Mouse (Mus musculus) cerebellum, postnatal 36 days (tissue): Measurements from ENCODE around the gene Rasd1.

Source experiments
- DNase-seq, 2 experiments: peaks; one replicate each; pipeline ENCODE4 v3.0.0; 2021 to 2022; ENCODE audit warnings: mixed read lengths in 2 of 2

Gene Rasd1

DNA sequence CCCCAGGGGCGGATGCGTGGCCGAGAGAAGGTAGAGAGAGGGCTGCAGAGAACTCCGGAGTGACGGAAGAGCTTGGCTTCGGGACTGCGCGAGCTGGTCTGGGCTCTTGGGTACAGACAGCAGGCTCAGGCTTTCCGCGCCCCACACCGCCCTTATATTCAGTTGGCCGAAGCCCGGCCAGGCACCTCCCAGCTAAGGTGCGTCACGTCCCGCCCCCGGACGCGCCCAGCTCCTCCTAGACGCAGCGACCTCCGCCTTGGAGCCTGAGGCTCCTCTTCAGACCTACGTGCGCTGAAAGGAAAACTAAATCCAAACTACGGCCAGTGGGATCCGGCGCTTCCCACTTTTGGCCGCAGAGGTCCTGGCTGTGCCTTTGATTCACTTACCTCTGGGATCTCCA lies at the start of gene Rasd1:
Gene Rasd1, minus strand, starts transcription at position 127 of the 400 bp plus-strand sequence.
- peak; percentile 80 to 88 for DNase-seq

DNA sequence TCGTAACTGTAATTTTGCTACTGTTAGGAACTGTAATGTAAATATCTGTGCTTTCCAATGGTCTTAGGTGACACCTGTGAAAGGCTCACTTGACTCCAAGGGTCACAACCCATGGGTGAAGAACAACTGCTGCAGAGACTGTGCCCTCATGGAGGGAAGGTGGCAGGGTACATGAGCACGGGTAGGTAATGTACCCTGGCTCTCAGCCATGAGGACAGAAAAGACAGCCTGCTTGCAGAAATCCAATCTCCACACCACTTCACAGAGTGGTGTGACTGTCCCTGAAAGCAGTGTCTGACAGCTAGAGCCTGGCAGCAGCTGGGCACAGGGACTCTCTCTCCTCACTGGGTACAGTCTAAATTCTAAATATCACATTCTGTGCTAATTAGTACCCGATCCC lies 46.8 kb upstream of the Rasd1 start:
- DNase-seq = no peak

DNA sequence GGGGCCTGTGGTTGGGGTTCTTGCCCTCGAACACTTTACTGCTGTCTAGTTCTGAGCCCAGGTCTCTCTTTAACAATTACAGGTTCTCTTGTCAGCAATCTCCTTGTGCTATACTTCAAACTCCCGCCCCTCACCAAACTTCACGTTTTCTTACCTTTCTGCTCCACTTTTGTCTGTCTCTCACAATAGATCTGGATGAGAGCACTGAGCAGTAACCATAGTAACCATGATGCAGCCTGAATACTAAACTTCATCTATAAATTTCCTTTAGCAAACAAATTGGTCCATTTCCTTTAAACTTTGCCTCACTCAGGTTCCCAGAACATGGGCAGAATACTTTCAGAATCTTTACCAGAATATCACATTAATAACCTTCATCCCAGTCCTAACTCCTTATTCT lies 44.7 kb upstream of the Rasd1 start:
- DNase-seq = no peak

DNA sequence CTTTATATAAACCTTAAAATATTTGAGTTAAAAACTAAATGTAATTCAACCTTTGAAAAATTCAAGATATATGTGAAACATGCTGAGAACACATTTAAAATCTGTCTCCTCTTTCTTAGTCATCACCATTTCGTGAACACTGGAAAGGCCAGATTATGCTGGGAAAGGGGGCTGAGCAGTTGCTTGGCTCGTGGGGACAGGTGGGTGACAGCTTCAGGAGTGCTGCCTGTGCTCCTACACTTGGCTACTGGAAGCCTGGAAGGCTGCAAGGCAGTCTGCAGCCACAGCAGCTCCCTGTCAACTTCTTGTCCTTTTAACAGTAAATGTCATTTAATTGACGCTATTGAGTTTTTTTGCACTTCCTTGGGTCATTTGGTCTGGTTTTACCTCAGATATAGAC lies 41.1 kb upstream of the Rasd1 start:
- DNase-seq = no peak

DNA sequence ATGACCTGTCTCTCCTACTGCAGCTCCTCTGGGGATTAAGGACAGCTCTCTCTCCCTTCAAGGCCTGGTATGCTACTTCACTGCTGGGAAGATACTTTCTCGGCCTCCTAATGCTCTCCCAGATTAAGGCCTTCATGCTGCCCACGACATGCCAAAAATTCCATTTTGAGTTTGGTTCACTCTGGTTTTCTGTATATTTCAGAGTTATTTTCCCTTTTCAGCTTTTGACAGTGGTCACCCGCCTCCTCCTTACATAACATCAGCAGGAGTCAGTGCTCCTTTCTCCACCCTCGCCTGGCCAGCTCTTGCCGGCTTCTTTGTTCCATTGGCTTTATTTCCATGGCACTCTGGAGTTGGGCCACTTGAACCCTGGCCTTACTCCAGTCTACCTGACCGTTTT lies 40.0 kb upstream of the Rasd1 start:
- DNase-seq = no peak

DNA sequence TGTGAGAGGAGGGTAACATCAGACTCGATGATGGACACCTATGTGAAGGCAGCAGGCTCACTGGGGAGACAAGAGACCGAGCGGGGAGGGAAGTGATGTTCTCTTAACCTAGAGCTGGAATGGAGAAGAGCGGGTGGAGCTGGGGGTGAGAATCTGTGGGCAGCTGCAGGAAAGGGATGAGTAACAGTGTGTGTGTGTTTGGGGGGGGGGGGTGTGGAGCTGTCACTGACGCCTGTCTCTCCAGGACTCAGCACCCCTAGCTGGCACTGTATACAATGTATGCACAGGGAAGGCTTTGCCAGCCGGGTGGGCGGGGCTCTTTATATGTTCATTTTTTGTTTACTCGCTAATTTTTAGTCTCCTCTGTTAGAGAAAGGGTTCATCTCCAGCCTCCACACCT lies 39.1 kb upstream of the Rasd1 start:
- DNase-seq = no peak

DNA sequence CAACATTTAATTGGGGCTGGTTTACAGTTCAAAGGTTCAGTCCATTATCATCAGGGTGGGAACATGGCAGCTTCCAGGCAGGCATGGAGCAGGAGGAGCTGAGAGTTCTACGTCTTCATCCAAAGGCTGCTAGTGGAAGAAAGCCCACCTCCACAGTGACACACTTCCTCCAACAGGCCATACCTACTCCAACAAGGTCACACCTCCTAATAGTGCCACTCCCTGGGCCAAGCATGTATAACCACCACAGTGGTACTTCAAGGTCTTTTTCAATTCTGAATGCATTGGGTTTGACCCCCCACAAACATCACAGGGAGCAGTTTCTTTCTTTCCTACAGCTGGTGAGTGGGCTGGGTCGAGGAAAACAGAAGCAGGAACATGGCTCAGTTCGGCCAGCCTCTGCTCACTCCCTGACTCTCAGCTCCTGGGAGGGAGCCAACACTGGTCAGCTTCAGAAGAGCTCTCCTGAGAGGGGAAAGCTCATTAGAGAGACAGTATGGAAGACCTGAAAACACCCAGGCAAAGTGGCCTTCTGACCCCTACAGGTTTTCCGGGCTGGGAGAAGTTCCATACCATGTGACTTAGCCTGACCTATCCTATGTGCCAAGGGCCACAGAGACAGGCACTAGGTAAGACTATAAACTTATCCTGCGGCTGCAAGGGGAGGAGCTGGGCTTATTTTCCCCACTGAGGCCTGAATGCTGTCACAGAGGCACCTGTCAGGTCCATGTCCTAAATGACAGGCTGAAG lies 36.7 kb upstream of the Rasd1 start:
- no peak for DNase-seq

DNA sequence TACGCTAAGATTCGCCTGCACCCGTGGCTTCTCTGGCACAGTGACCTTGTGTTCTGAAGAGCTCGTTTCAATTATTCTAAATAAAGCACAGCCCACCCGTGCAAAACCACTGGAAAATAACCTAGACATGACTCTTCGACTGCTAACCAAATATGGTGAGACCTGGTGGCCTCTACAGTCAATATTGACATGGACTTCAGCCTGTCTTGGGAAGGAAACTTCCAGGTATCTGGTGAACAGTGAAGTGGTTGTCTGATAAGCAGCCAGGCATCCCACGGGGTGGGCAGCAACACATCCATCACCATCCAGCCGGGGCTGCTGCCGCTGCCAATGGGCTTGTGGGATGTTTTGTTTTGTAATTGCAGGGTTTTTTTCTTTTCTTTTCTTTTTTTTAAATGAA lies 29.6 kb upstream of the Rasd1 start:
- no peak for DNase-seq

DNA sequence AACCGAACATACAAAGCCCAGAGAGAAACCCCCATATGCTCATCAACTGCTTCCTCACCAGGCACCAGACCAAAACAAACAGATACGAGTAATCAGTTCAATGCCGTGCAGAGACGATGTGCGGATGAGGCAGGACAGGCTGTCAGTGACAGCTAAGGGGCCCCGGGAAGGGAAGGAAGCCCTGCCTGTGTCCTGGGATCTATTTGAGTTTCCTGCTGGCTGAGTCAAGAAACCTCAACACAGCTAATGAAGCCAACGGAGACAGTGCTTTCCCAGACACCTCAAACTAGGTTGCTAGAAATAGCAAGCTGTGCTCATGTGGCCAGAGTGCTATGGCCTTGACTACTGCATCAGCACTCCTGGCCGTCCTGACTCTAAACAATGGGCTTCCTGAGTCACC lies 26.6 kb upstream of the Rasd1 start:
- DNase-seq = no peak

DNA sequence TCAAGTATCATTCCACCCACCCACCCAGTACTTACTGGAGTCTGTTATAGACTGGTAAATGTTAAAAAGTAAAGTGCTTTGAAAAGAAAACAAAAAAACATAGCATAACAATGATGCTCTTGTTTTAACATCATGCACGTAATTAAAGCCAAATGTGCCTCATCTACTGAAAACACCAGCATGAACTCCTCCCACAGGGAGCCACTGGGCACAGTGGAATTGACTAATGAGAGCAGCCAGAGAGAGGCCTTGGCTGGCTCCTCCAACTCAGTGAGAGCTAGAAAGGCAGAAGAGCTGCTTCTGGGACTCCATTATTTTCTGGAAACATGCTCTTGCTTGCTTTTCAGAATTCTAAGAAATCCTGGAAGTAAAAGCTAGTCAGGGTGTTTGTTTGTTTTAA lies 24.7 kb upstream of the Rasd1 start:
- no peak for DNase-seq

DNA sequence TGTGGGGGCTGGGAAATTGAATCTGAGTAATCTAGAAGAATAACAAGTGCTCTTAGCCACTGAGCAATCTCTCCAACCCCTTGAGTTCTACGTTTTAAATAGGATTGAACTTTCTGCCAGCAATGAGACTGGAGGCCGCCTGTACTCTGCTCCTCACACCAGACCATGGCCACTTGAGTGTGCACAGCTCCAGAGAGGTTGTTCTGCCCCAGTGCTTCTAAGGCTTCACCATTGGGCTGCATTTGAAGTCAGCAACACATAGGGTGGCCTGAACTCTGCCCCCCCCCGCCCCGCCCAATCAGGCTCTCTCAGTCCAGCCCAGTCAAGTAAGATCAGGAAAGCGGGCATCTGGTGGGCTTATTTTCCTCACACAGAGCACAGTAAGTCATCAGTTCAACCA lies 13.1 kb upstream of the Rasd1 start:
- DNase-seq = no peak

DNA sequence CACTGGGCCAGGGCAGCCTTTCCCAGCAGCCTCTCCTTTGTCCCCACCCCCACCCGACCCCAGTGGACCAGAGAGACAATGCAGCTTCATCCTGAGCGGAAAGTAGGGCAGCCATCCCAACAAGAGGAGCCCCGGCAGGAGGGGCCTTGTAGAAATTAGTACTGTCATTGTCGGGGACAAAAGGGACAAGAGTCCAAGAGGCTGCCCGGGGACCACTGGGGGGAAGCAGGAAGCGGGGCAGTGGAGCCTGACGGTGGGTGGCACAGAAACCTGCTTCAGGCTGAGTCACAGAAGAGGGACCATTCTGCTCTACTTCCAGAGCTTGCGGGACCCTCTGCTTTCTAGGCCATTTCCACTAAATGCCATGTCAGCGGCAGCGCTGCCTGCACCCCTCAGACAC lies 10.5 kb upstream of the Rasd1 start:
- DNase-seq = no peak

DNA sequence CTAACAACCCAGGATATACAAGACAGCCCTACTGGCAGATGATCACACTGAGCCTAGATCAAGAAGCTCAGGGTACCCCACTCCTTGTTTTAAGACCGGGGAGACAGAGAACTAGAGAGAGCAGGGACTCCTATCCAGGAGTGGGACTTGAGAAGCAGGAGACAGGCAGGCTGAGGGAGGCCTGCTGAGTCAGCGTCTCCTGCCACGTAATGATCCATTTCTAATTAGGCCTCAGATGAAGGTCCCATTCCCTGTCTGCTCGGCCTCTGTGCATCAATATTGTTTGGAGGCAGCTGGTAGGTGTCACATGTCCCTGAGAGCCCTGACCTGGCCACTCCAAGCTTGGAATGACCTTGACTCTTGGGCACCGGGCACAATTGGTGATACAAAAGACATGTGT lies 8.6 kb upstream of the Rasd1 start:
- no peak for DNase-seq

DNA sequence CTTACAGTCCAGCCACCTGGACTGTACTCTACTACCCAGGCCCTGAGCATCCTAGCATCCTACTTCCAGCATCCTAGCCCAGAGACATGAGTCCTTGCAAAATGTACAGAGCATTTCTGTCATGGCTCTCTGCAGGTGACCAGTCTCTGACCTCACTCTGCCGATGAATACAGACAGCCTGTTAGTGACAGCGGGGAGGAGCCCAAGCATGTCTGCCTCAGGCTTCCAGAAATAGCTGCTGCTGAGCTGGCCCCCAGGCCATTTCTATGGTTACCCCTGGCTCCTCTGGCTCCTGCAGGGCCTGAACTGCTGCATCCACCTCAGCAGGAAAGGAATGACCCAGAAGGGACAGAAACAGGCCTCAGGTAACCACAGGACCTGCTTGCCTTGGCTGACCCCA lies 6.9 kb upstream of the Rasd1 start:
- DNase-seq = no peak

DNA sequence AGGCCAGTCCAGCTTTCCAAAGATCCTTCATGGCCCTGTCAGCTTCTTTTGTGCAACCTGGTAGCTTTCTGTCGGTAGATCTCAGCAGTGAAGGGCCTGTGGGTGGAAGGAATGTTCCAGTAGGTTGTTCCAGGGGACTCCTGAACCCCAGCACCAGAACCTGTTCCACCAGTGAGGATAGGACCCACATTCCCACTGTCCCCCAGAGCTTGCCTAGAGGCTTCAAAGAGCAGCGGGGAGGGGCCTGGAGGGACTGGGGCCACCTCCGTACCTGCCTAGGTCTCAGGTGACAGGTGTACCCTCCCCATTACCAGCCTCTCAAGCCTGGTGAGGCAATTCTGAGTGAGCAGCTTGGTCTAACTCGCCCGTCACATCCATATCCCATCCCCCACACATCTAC lies 6.0 kb upstream of the Rasd1 start:
- DNase-seq = no peak

DNA sequence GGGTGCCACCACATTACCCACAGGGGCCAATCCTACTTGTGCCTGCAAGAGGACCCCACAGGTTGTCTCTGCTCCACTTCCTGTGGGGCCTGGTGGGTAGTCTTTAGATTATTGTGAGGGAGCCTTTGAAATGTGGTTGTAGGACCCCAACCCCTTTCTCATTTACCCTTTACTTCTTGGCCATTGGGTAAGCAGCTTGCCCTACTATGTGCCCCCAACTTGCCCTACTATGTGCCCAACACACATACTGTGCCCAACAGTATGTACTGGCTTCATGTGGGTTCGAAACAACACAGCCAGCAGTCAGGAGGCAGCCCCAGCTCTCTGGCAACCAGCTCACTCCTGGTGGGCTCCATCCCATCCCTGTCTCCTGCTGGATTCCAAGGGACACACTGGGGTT lies 3.0 kb upstream of the Rasd1 start:
- no peak for DNase-seq

DNA sequence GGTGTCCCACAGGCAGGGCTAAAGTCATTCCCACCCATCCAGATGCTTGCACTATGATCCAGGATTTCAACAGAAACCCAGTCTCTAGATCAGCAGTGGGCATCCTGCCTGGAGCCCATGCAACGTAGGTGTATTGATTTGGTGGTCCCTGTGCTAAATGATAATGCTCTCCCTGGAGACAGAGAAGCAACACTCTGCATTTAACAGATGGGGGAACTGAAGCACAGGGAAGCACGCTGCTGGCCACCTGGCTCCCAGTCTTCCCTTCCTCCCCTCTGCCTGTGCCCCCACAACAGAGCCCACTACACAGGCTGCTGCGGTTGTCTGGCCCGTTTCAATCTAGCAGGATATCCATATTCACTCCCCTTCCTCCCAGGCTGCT lies 1.3 kb upstream of the Rasd1 start:
- DNase-seq = no peak

DNA sequence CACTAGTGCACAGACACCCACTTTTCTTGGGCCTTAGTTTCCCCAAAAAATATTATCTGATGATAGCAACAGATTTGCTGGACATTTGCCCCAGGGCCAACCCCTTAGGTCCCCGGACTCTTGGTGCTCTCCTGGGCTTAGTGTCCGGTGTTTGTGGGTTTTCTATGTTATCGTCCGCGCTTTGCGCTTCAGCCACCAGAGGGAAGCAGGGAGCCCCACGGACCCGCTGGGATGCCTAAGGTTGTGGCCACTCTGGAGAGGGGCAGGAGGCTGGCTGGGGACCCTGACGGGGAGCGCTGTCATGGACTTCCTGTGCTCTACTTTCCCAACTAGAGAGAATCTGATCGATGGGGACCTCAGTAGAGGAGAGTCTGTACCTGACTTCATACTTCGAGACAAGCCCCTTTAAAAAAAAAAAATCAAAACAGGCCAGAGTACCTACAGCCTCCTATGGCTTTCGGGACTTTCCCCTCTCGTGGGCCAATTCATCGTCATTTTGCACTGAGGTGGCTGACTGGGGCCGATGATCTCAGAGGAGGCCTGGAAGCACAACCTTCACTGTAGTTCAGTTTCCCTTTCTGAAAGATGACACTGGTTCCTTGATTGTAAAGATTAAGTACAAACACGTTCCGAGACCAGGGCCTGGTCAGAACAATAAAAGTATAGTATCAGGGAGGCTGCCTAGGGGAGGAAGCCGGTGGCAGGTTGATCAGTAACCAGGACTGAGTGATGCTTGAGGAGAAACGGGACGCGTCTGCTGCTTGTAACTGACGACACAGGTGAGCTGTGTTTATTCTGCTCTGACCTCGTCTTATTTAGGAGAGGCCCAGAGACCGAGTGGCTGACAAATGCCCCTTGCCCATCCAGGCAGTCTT lies 720 bp upstream of the Rasd1 start:
- peak; percentile 85 to 90 for DNase-seq

DNA sequence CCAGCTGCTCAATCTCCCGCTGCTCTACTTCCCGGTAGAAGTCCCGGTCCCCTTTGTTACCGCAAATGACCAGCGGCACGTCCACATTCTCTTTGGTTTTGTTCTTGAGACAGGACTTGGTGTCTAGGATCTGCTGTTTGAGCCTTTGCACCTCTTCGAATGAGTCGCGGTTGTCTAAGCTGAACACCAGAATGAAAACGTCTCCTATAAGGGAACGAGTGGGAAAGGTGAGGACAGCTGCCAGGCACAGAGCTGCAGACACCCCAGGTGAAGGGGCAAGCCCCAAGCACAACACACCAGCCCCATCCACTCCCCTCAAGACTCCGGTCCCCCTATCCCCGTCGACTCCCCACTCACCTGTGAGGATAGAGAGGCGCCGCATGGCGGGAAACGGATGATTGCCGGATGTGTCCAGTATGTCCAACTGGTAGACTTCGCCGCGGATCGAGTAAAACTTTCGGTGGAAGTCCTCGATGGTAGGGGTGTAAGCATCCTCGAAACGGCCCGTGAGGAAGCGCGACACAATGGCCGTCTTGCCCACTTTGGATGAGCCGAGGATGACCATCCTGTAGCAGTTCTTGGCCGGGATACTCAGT lies 483 bp downstream of the Rasd1 start:
- DNase-seq = peak; percentile 35 to 39

DNA sequence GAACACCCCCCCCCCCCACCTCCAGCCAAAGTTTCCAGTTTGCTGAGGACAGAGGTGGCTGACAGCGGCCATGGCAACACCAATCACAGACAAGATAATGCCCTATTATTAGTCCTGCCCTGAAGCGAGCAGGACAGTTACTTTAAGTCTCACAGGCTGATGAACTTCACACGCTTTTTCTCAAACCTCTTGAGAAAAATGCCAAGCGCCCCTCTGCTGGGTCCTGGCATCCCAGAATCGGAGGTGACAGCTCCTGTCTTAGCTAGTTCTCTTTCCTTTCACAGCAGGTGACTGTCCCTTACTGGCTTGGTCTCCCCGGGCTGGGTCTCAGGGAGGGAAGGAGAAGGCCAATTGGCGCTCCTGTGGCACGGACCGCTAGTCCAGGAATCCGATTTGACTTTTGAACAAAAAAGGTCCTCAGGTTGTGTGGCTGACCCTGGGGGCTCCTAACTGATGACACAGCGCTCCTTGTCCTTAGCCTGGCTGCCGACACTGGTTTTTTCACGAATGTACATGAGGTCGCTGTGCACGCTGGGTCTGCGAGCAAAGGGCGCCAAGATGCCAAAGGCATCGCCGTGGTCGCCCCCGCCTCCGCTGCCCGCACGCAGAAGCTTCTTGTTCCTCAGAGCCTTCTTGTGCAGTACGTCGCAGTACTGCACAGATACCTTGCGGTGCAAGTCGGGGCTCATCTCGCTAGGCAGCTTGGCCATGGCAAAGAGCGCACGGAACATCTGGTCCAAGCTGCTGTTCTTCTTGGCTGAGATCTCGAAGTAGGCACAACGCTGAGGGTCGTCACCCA lies 1.2 kb downstream of the Rasd1 start:
- DNase-seq = peak in 1 of 2 experiments; percentile 22

DNA sequence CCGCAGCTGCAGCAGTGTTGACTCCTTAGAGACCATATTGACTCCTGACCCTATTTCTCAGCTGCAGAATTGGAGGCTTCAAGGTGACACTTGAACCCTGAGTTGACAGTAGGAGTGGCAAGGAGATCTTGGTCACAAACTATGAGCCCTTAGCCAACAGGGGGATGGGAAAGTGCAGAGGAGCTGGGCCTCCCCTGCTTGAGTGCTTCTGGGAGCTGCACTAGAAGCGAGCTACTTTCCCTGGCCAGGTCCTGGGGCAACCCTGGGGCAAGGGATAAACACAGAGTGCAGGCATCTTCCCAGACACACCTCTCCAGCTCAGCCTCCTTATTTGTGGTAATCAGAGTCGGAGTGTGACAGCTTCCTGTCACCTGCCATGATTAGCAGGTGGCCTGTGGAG lies 2.2 kb downstream of the Rasd1 start:
- no peak for DNase-seq

DNA sequence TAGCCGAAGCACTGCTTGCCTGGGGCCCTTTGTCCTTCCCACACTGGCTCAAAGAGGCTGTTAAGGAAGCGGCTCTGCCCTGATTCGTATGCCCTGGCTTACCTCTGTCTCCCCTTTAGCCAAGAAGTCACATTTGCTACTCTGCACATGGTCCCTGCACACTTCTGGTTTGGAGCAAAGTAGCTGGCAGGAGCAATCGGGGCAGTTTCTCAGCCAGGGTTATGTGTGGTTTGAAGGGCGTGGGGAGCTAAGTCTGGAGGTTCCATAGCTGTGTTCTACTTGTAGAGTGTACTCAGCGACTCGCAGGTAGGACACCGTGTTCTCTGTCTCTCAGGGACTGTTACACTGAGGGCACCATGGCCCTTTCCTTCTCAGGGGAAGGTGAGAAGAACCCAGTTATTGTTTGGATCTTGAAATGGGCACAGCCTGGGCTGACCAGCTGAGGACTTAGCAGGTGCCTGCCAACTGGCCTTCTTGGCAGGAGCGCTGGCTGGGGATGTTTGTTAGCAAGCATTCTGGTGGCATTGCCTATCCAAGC lies 3.3 kb downstream of the Rasd1 start:
- no peak for DNase-seq
